Mouse (Mus musculus) CH12F3 (cell line): ENCODE results near the gene Igfbp1.
"Not testable (repeated sequence)": the region's sequence is repeated elsewhere in the genome, so short reads cannot be mapped to it uniquely, and the experiment has no call there.

Experiments
- in situ Hi-C: fragments of 300-500 bp; cut with MboI; formaldehyde crosslinking; loops from 2 replicates; pipeline ENCODE4 v1.14.3; 2020; ENCODE audit warnings: low sequenced_read_pairs

Igfbp1 gene

DNA sequence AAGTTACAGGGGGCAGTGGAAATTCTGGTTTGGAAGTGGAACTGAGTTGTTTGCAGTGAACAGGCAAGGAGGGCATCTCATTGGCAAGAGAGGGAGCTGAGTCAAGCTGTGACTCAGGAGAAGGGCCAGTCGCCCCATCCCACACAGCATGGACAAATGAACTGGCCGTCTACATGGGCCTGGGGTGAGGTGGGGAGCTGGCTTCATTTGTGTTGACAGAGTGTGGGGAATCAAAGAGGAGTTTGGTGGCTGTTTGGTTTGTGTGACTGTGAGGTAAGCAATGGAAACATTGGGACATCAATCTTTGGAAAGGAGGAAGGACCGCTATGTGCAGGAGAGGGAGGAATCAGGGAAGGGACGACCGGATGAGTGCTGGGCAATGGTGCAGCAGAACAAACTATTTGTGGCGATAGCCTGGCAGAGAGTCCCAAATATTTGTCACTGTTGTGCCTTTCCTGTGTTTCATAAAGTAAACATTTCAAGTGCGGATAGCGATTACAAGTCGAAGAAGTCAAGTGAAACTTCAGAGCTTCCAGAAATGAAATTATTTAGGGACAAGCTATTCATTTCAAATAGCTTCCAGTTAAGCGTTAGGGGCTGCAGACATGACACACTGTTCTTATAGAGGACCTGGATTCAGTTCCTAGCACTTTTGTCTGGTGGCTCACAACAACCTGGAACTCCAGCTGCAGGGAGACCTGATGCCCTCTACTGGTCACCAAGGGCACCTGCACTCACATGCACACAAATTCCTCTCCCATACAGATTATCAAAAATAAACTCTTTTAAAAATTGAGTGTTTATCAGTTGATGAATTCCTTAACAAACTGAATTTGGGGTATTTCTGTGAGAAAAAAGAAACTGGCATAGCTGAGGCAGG, 2.9 kb upstream of the Igfbp1 start:
- in situ Hi-C loops: no loop called here

DNA sequence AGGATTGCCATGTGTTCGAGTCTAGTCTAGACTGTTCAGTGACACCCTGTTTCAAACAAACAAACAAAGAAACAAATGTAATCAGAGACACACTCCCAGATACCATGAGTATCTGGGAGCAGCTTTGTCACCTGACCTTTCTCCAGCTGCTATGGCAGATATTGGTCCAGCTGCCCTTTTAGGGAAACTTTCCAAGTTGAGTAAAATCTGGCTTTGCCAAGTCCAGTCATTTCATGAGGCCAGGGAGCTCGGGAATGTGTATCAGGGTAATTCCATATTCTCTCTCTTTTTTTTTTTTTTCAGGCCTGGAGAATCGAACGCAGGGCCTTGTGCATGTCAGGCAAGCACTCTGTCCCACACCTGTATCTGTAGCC, 2.3 kb upstream of the Igfbp1 start:
- in situ Hi-C loops: no loop called here

DNA sequence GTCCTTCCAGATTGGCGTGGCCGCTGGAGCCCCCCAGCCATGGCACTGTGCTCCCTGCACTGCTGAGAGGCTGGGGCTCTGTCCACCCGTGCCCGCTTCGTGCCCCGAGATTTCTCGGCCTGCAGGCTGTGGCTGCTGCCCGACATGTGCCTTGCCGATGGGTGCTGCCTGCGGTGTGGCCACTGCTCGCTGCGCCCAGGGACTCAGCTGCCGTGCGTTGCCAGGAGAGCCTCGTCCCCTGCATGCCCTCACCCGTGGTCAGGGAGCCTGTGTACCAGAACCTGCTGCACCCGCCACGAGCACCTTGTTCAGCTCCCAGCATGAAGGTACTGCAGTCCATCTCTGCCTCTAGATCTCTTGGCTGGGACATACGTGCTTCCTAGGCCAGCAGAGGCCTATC, 424 bp downstream of the Igfbp1 start:
- in situ Hi-C loops: no loop called here

DNA sequence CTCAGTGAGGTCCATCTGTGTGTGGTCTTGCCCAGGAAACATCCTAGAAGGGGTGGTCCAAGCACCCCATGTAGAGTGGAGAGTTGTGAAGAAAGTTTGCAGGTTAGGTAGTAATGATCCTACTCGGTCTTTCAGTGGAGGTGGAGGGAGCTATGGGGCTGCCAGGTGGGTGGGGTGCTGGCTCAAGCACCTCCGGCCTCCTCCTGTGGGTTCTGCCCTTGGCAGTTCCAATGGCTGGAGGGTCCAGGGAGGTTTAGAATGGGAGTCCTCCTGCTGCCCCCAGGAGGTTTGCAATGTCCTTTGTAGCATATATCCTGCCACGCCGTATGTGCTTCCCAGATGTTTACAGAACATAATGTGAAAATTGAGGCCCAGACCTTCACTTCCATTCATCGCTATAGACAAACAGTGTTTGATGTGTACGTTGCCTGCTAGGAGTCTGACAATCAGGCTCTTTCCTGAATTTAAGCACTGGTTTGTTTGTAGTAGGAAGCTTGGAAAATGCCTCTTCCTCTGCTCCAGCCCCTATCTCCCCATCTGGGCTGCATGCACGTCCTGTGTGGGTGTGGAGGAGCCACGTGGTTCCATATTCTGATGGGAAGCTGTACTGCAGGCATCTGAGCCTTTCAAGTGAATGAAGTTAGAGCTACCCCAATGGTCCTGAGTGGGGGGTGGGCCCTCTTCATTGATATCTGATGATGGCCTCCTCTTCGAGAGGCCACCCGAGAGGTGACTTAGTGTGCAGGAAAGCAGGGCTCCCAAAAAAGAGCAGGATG, 1.1 kb downstream of the Igfbp1 start:
- in situ Hi-C loops: no loop called here

DNA sequence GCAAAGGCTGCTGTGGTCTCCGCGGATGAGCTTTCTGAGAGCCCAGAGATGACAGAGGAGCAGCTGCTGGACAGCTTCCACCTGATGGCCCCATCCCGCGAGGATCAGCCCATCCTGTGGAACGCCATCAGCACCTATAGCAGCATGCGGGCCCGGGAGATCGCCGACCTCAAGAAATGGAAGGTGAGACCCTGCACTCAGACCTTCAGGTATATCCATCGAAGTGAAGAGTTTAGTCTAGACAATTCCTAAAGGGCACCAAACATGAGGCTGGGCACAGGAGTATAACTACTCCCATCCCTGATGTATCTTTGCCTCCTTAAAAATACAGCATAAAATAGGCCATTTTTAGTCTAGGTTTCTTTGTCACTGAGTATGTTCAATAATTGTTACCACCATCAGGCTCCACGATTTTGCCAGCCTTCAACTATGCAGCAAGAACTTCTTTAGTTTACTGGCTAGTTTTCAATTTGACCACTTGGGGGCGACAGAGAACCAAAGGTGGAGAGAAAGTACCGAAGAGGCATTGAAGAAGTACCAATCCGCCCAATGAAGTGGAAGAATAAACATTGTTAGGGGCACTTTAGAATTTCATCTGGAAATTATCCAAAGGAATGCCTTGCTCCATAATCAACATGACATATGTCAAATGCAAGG, 2.3 kb downstream of the Igfbp1 start:
- in situ Hi-C loops: no loop called here

DNA sequence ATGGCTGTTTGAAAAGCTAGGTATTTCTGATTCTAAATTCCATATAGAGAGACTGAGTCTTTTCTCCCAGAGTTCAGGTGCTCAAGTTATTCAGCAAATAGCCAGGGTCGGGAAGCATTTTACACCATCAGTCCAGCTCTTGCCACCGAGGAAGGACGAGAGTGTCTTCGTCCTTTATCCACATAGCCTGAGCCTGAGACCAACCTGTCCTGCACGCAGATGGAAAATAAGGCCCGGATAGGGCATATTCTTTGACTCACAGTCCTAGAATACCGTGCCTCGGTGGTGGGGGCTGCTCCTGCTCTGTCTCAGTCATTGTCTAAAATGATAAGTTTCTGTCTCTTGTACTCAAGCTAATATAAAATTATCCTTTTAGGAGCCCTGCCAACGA, 2.8 kb downstream of the Igfbp1 start:
- in situ Hi-C loops: no loop called here

DNA sequence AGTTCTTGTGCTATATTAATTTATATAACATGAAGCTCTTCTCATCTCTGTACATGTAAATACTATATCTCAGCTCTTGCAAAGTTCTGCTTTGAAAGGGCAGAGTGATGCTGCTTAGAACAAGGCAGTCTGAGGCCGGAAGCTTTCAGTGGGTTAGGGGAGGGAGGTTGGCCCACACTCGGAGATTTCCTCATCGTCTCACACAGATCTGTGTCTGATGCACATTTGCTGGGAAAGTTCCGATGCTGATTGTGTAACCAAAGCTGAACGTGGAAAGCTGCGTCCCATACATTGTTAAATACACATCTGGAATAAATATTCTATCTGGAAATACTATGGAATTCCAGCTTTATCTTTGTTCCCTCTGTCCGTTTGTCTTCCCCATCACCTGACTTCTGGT, 4.6 kb downstream of the Igfbp1 start:
- in situ Hi-C loops: no loop called here

DNA sequence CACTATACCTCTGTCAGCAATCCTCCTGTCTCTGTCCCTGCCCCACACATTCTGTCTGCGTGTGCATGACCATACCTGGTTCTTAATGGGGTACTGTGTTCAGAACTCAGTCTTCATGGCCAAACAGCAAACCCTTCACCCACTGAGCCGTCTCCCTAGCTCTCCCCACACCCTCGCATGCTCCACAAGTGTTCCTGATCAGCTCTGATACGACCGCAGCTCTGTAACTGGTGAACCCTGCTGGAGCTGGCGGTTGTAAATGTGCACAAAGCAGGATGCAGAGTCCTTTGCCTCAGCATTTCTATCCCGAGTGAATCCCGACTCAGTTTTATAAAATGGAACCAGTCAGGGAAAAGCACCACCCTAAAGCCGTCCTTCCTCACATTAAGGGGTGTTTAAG, 6.3 kb downstream of the Igfbp1 start:
- in situ Hi-C loops: no loop called here

DNA sequence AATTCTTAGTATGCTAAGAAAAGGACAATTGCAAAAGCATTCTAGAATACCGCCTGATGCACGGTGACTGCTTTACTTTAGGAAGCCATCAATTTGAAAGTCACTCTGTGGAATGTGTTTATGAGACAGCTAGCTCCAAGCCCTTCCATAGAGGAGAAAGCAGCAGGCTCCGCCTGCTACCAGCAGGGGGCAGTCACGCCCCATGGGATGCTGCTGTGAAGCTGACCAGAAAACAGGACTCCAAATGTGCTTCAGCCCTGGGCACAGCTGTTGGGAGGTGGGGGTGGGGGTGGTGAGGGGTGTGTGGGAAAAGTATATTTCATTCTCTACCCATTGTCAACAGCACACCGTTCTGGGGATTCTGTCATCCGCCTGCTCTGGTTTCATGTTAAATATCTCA, 12.8 kb downstream of the Igfbp1 start:
- in situ Hi-C loops: no loop called here

DNA sequence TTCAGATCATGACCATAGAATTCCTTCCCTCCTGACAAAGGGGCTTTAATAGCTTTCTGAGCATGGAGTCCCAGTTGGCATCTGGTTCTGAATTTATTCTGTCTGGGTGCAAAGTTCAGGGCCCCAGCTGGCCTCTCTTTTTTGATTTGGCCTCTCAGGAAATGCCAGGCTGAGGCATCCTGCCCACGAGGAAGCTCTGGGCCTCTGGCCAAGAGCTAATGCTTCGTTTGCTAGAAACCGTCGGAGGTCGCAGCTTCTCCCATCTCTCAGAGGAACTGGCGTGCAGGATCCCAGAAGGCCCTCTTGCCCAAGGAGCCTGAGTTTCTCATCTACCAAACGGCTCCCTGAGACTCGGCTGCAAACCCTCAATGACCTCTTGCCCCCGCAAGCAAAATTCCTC, 13.6 kb downstream of the Igfbp1 start:
- in situ Hi-C loops: no loop called here

DNA sequence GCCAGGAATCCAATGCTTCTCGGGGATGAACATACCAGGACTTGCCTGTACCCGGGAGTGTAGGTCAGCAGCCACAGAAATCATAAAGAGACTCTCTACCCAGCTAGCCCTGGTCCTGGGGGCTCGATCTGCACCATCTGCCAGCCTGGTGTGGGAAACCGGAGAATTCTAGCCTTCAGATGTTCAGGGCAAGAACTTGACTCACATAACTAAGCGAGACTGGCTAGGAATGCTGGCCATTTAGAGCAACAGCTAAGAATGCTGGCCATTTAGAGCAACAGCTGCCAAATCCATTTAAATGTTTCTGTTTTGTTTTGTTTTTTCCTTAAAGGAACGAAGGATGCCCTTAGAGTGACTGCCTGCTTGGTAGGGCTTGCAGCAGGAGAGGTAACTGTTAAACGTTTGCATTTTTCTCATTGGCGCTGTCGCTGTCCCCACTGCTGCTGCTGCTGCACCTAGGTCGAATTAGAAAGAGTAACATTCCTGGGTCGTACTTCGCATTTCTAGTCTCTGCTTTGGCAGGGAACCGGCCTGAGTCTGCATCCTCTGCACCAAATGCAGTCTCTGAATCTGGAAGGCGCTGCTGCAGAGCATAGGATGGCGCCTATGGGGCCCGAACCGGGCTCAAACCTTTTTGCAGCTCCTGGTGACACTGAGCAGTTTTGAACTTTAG, 14.7 kb downstream of the Igfbp1 start:
- in situ Hi-C loops: no loop called here

DNA sequence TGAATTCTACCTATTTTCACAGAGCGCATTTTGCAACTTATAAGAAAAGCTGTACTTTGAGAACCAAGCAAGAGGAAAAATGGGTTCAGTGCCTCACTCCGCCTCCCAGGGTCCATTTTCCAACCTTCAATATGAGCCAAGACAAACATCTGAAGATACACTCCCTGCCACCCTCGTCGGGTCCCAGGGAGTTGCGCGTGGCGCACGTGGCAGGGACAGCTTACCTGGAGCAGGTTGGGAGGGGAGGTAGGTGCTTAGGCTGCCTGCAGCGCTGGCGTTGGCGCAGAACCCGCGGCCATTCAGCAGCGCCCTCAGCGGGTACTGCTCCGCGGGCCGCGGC, 15.5 kb downstream of the Igfbp1 start:
- in situ Hi-C loops: no loop called here

DNA sequence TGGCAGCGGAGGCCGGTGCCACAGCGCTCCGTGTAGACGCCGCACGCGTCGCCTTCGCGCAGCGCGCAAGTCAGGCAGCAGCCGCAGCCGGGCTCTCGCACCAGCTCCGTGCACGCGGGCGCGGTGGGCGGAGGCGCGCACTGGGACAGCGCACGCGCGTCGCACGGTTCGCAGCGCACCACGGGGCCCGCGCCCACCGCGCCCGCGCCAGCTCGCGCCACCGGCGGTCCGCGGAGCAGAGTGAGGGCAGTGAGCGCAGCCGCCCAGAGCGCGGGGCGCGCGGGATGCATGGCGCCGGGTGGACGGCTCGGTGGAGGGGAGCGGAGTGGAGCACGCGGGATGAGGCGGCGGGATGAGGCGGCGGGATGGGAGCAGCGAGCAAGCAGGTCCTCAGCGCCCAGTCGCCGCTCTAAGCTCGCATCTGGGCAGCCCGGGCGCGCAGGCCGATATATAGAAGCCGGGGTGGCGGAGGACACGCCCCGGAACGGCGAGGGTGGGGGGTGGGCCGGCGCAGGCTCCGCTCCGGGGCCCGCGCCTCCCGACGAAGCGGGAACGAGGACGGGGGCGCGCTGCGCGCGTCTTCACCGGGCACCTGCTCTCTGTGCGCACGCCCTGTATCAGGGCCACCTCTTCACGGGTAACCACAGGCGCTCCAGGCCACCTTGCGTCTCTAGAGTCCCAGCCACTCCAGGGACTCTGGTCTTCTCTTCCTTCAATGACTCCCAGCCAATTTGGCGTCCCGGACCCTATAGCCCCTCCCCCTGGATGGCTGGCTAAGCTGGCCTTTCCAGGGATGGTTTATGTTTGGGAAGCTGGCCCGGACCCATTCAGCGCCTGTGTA, 16.1 kb downstream of the Igfbp1 start, which contains the start of gene Igfbp3:
Gene Igfbp3 (minus strand): TSS at position 423 of the 841 bp plus-strand sequence.
- in situ Hi-C loops: no loop called here

DNA sequence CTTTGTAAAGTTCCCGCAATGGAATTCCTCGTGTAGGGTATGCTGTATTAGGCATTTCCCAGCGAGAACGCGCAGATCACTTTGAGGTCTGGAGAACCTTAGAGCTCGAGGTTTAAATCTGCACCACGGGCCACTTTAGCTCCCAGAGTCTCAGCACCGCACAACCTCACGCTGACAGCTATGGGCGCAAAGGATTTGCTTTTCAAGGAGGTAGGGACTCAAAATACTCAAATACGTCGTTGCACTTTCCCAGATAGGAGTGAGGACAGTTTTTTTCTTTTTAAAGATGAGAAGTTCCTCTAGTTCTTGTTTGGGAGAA, 16.7 kb downstream of the Igfbp1 start:
- in situ Hi-C loops: no loop called here

DNA sequence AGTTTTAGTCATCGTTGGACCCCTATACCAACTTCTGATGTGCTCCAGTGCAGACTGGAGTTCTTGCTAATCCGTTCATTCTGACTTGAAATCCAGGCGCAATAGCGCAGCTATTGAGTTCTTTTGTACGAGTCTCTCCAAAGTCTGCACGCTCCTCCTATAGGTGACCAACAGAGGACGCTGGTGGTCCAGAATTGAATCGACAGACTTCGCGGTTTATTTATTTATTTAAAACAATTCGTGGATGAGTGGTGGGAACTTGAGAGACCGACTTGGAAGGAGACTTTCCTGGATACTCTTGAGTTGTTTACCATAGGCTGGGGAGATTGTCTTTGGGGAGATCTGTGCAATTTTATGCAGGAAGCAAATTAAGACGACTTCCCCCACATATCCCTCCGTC, 17.2 kb downstream of the Igfbp1 start:
- in situ Hi-C loops: no loop called here

DNA sequence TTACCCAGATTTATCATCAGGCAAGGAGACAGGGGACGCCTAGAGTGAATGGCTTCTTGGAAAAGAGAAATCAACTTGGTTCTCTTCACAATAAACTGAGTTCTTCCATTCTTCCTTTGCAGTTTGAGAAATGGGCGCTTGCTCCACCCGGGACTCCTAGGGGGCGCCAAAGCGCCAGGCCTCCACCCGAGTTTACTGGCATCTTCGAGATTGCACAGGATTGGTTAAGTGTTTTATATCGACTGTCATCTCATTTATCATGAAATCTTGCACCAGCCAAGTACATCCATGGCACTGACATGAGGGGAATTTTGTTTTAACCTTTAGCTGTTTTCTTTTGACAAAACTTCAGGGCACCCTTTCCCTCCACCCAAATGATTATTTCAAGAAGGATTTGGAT, 18.1 kb downstream of the Igfbp1 start:
- in situ Hi-C loops: no loop called here

DNA sequence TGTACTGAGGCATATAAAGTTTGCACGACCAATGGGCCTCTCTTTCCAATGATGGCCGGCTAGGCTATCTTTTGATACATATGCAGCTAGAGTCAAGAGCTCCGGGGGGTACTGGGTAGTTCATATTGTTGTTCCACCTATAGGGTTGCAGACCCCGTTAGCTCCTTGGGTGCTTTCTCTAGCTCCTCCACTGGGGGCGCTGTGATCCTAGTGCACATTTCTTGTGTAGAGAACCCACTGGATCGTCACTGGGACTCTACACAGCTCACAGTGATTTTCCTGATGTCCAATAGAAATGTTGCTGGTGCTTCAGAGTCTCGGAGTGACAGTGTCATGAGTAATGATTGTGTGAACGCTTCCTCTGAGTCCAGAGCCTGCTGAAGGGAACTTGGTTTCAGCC, 24.2 kb downstream of the Igfbp1 start:
- in situ Hi-C loops: not testable (repeated sequence)

DNA sequence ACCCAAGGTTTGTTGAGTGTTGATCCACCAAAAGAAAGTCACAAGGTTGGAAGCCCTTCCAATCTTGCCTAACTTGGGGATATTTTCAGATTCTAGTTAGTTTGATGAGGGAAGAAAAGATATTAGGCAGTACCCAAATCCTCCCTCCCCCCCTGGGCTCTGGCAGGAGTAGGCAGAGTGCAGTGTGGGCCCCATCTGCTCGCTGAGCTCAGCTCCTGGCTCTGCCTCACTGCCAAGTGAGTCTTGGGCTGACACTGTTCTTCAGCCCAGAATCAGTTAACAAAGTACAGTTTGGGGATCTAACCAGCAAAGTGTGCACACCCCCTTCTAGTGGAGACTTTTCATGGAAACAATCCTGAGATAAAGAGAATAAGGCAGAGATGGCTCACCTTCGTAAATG, 28.6 kb downstream of the Igfbp1 start:
- in situ Hi-C loops: no loop called here

DNA sequence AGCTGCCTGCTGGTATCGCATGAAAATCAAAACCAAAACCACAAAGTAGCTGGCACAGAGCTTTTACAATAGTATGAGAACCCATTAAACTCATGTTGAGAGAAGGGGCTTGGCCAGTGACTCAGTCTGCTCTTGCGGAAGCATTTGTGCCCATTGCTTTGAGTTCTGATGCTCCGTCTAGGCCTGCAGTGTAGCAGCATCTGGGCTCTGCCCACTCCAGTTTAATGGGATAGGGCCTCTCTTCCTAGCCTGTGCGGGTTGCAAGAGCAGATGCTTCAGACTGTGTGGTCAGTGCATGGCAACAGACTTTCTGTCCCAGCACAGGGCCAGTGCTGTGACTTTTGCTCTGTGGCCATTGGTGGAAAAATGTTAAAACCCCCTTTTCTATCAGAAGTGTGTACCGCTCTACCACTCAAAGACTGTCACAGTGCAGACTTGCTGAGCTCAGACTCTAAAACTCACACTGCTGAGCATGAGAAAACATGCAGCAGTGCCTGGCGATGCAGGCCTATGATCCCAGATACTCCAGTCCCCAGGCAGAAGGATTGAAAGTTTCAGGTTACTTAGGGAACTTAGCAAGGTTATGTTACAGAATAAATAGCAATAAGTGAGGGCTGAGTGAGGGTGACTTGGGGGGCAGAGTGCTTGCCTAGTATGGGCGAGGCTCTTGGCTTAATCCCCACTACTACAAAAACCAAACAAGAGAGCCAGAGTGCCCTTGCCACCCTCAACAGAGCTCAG, 29.4 kb downstream of the Igfbp1 start:
- in situ Hi-C loops: no loop called here

DNA sequence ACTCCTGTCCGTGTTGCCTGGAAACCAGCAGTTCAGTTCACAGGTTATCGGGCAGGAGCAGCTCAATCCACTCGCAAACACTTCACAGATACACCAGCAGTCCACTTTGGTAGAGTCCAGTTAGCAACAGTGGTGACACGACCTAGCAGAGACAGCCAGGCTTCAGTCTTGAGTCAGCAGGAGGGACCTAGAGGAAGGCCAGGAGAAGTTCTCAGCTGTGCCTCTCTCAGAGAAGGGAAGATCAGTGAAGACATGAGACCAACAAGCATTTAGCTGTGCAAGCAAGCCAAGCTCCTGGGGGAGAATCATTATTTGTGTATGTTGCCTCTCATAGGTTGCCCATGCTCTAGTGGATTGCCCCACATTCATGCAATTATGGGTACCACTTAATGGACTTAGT, 30.5 kb downstream of the Igfbp1 start:
- in situ Hi-C loops: no loop called here
